Mouse (Mus musculus): Measurements from ENCODE around the gene Klk1b9. TPM values are rescaled to one million over a fixed set of nuclear protein-coding genes. Genes with fewer than 3 reads are reported as not detected.
"Not testable (repeated sequence)": the region's sequence is repeated elsewhere in the genome, so short reads cannot be mapped to it uniquely, and the experiment has no call there.

Klk1b9 gene
- polyA plus RNA-seq, 1 experiment from 2014 or later = not detected

GRCm38 (mm10) chr7:43994821-43995220 is 19.0 kb downstream of the Klk1b9 start:
- DNase-seq (ENCODE audit: extremely low spot score, low spot score); H3K27me3 ChIP-seq (ENCODE audit: poor library complexity, severe bottlenecking); H3K27ac ChIP-seq; H3K4me3 ChIP-seq; H3K9me3 ChIP-seq; H3K36me3 ChIP-seq (replicated peaks); H3K4me1 ChIP-seq: not testable (repeated sequence)
- WGBS = 61% methylated on average over 1 of the region's 1 CpGs

- 89% methylated on average over 4 of the region's 4 CpGs for WGBS
Measured at GRCm38 (mm10) chr7:43995577-43995976, 19.7 kb downstream of the Klk1b9 start, which contains the start of gene Klk1b11. TSS of gene Klk1b11 (plus strand) at chr7:43995877.

GRCm38 (mm10) chr7:44004847-44005246 is 29.0 kb downstream of the Klk1b9 start:
- Histone ChIP-seq H3K36me3 (replicated peaks) (no peaks in the 10 kb centered on the region), H3K4me3 (no peak overlapping the region), H3K4me1 (no peaks in the 10 kb centered on the region), H3K9me3 (no peaks in the 10 kb centered on the region), H3K27ac (no peak overlapping the region), H3K27me3 (ENCODE audit: poor library complexity, severe bottlenecking) (no peaks in the 10 kb centered on the region)
- no peak for DNase-seq (ENCODE audit: extremely low spot score, low spot score)

More at GRCm38 (mm10) chr7:43995577-43995976, 19.7 kb downstream of the Klk1b9 start, which contains the start of gene Klk1b11:
- H3K36me3 ChIP-seq (replicated peaks); H3K4me1 ChIP-seq; H3K27me3 ChIP-seq (ENCODE audit: poor library complexity, severe bottlenecking); DNase-seq (ENCODE audit: extremely low spot score, low spot score); H3K9me3 ChIP-seq; H3K4me3 ChIP-seq; H3K27ac ChIP-seq: not testable (repeated sequence)

- H3K4me1 ChIP-seq; H3K27ac ChIP-seq; H3K4me3 ChIP-seq; H3K9me3 ChIP-seq; DNase-seq (ENCODE audit: extremely low spot score, low spot score); H3K27me3 ChIP-seq (ENCODE audit: poor library complexity, severe bottlenecking); H3K36me3 ChIP-seq (replicated peaks): not testable (repeated sequence)
Measured at GRCm38 (mm10) chr7:44011868-44012267, 36.0 kb downstream of the Klk1b9 start, which contains the start of gene Klk1b26. TSS of gene Klk1b26 (plus strand) at chr7:44012168.

- H3K9me3 ChIP-seq; H3K27me3 ChIP-seq (ENCODE audit: poor library complexity, severe bottlenecking); DNase-seq (ENCODE audit: extremely low spot score, low spot score); H3K4me3 ChIP-seq; H3K36me3 ChIP-seq (replicated peaks); H3K4me1 ChIP-seq; H3K27ac ChIP-seq: not testable (repeated sequence)
- 85% methylated on average over 6 of the region's 6 CpGs for WGBS
Measured at GRCm38 (mm10) chr7:44014666-44015065, 38.8 kb downstream of the Klk1b9 start.

- Histone ChIP-seq H3K9me3 (no peaks in the 10 kb centered on the region), H3K27me3 (ENCODE audit: poor library complexity, severe bottlenecking) (no peaks in the 10 kb centered on the region), H3K4me3 (no peak overlapping the region), H3K4me1 (no peaks in the 10 kb centered on the region), H3K36me3 (replicated peaks) (no peaks in the 10 kb centered on the region), H3K27ac (no peak overlapping the region)
- 94% methylated on average over 5 of the region's 5 CpGs for WGBS
- DNase-seq (ENCODE audit: extremely low spot score, low spot score) = no peak
Measured at GRCm38 (mm10) chr7:44015071-44015470, 39.2 kb downstream of the Klk1b9 start.

Other genes starting within 250 kb of the Klk1b9 start
- gene Klk12, start 207.2 kb upstream of the Klk1b9 start, polyA plus RNA-seq (2016; fragmentation: Nextera tagmentation; extraction: Ambion mirVana) = not detected in 2 replicates
- gene Klk11, start 201.5 kb upstream of the Klk1b9 start, polyA plus RNA-seq (2016; fragmentation: Nextera tagmentation; extraction: Ambion mirVana) = 0.11 TPM in 1 of 2 replicates, not detected in the other
- gene Klk10, start 195.0 kb upstream of the Klk1b9 start, polyA plus RNA-seq (2016; fragmentation: Nextera tagmentation; extraction: Ambion mirVana) = 0.11 and 0.43 TPM in 2 replicates
- gene Klk9, start 184.2 kb upstream of the Klk1b9 start, polyA plus RNA-seq (2016; fragmentation: Nextera tagmentation; extraction: Ambion mirVana) = not detected in 2 replicates
- gene Klk8, start 178.5 kb upstream of the Klk1b9 start, polyA plus RNA-seq (2016; fragmentation: Nextera tagmentation; extraction: Ambion mirVana) = 12.6 and 12.8 TPM in 2 replicates
- gene Klk7, start 164.8 kb upstream of the Klk1b9 start, polyA plus RNA-seq (2016; fragmentation: Nextera tagmentation; extraction: Ambion mirVana) = not detected in 2 replicates
- not detected in 2 replicates for gene Klk6, start 151.6 kb upstream of the Klk1b9 start, polyA plus RNA-seq (2016; fragmentation: Nextera tagmentation; extraction: Ambion mirVana)
- gene Klk5, start 134.1 kb upstream of the Klk1b9 start, polyA plus RNA-seq (2016; fragmentation: Nextera tagmentation; extraction: Ambion mirVana) = 0.19 and 0.30 TPM in 2 replicates
- gene Klk4, start 94.9 kb upstream of the Klk1b9 start, polyA plus RNA-seq (2016; fragmentation: Nextera tagmentation; extraction: Ambion mirVana) = not detected in 2 replicates
- not detected in 2 replicates for gene Klk15, start 42.3 kb upstream of the Klk1b9 start, polyA plus RNA-seq (2016; fragmentation: Nextera tagmentation; extraction: Ambion mirVana)
- gene Klk1b8, start 25.4 kb upstream of the Klk1b9 start, polyA plus RNA-seq (2016; fragmentation: Nextera tagmentation; extraction: Ambion mirVana) = not detected in 2 replicates
- not detected in 2 replicates for gene Klk1b1, start 9.3 kb upstream of the Klk1b9 start, polyA plus RNA-seq (2016; fragmentation: Nextera tagmentation; extraction: Ambion mirVana)
- gene Klk1b11, start 19.8 kb downstream of the Klk1b9 start, polyA plus RNA-seq (2016; fragmentation: Nextera tagmentation; extraction: Ambion mirVana) = not detected in 2 replicates
- gene Klk1b26, start 36.1 kb downstream of the Klk1b9 start, polyA plus RNA-seq (2016; fragmentation: Nextera tagmentation; extraction: Ambion mirVana) = not detected in 2 replicates
- not detected in 2 replicates for gene Klk1b27, start 76.2 kb downstream of the Klk1b9 start, polyA plus RNA-seq (2016; fragmentation: Nextera tagmentation; extraction: Ambion mirVana)
- not detected in 2 replicates for gene Klk1b21, start 126.3 kb downstream of the Klk1b9 start, polyA plus RNA-seq (2016; fragmentation: Nextera tagmentation; extraction: Ambion mirVana)
- gene Klk1b22, start 136.6 kb downstream of the Klk1b9 start, polyA plus RNA-seq (2016; fragmentation: Nextera tagmentation; extraction: Ambion mirVana) = not detected in 2 replicates
- gene Klk1b16, start 160.7 kb downstream of the Klk1b9 start, polyA plus RNA-seq (2016; fragmentation: Nextera tagmentation; extraction: Ambion mirVana) = not detected in 2 replicates
- not detected in 2 replicates for gene Klk1b24, start 212.2 kb downstream of the Klk1b9 start, polyA plus RNA-seq (2016; fragmentation: Nextera tagmentation; extraction: Ambion mirVana)
- gene Klk1b3, start 222.1 kb downstream of the Klk1b9 start, polyA plus RNA-seq (2016; fragmentation: Nextera tagmentation; extraction: Ambion mirVana) = not detected in 2 replicates
- gene Klk1b4, start 231.4 kb downstream of the Klk1b9 start, polyA plus RNA-seq (2016; fragmentation: Nextera tagmentation; extraction: Ambion mirVana) = not detected in 2 replicates
- not detected in 2 replicates for gene Klk1b5, start 239.9 kb downstream of the Klk1b9 start, polyA plus RNA-seq (2016; fragmentation: Nextera tagmentation; extraction: Ambion mirVana)
- not detected in 2 replicates for gene Klk1, start 249.3 kb downstream of the Klk1b9 start, polyA plus RNA-seq (2016; fragmentation: Nextera tagmentation; extraction: Ambion mirVana)

All from forebrain, embryonic 10.5 days (tissue).